Mouse (Mus musculus) stomach, embryonic 14.5 days (tissue): ENCODE data around the gene Asb7. TPM values are rescaled to one million over a fixed set of nuclear protein-coding genes. Genes with fewer than 3 reads are reported as not detected.

ENCODE experiments used
- ATAC-seq: fragments of 200-750 bp; cut with Nextera tagmentation; 2 replicates; pipeline ENCODE4 v1.8.0; 2017; ENCODE audit warnings: low read depth, moderate TSS enrichment; ENCODE audit not compliant: insufficient number of reproducible peaks, insufficient read depth, low FRiP score
- H3K27ac ChIP-seq: fragments of 300-500 bp; sonication (generic); 2 replicates; pipeline ENCODE4 v1.5.1; 2014; ENCODE audit warnings: mild to moderate bottlenecking, low read length, moderate library complexity, mixed read lengths
- H3K27me3 ChIP-seq: fragments of 300-500 bp; sonication (generic); 2 replicates; pipeline ENCODE4 v1.6.1; 2014; ENCODE audit warnings: low read length, control low read depth, mixed read lengths; ENCODE audit not compliant: control insufficient read depth, insufficient read depth
- H3K36me3 ChIP-seq: fragments of 300-500 bp; sonication (generic); 2 replicates; pipeline ENCODE4 v1.6.1; 2014; ENCODE audit warnings: mild to moderate bottlenecking, control low read depth, low read length, moderate library complexity, mixed read lengths; ENCODE audit not compliant: control insufficient read depth, insufficient read depth
- H3K4me1 ChIP-seq: fragments of 300-500 bp; sonication (generic); 2 replicates; pipeline ENCODE4 v1.6.1; 2014; ENCODE audit warnings: low read length, control low read depth, mixed read lengths; ENCODE audit not compliant: control insufficient read depth, insufficient read depth
- H3K4me2 ChIP-seq: fragments of 300-500 bp; sonication (generic); replicated peaks from 2 replicates; pipeline ENCODE4 v1.6.1; 2014; ENCODE audit warnings: low read depth, low read length, control low read depth
- H3K4me3 ChIP-seq: fragments of 300-500 bp; sonication (generic); 2 replicates; pipeline ENCODE4 v1.5.1; 2014; ENCODE audit warnings: low read depth, low read length, control low read depth
- H3K9ac ChIP-seq: fragments of 300-500 bp; sonication (generic); replicated peaks from 2 replicates; pipeline ENCODE4 v1.6.1; 2014; ENCODE audit warnings: low read depth, mild to moderate bottlenecking, control low read depth, low read length, moderate library complexity, mixed read lengths
- H3K9me3 ChIP-seq: fragments of 300-500 bp; sonication (generic); 2 replicates; pipeline ENCODE4 v1.6.1; 2016; ENCODE audit warnings: low read depth, low read length, control low read depth; ENCODE audit not compliant: control insufficient read depth
- WGBS: fragments of 180-500 bp; shearing (Covaris S2); extraction: QIAGEN DNeasy Blood & Tissue Kit; methylation state at CpG from one replicate; pipeline ENCODE4 v1.1.7; 2014; 5-methylcytosine and 5-hydroxymethylcytosine counted together
- polyA plus RNA-seq: library from polyadenylated mRNA; unstranded; fragments of >200 nt; fragmentation: Nextera tagmentation; extraction: Ambion mirVana; gene quantifications from 2 replicates; pipeline ENCODE4 v1.2.1, GENCODE M21; 2014

Gene Asb7
- 14.9 and 17.3 TPM in 2 replicates for polyA plus RNA-seq

GRCm38 (mm10) chr7:66689294-66689619 is at the start of gene Asb7:
Asb7 (minus strand) TSS chr7:66689596.
- no peak for ATAC-seq
- 1% methylated on average over 16 of the region's 18 CpGs for WGBS
- peak within 1 kb of the TSS; percentile 87 for H3K4me2 ChIP-seq
- H3K27me3 ChIP-seq = no peaks in the 10 kb centered on the region
- peak within 1 kb of the TSS; percentile 40 for H3K9ac ChIP-seq
- no peaks in the 10 kb centered on the region for H3K9me3 ChIP-seq
- peak within 1 kb of the TSS; percentile 83; the same call in 1 of the 2 replicates for H3K27ac ChIP-seq
- H3K36me3 ChIP-seq = no peaks in the 10 kb centered on the region; the same call in 1 of the 2 replicates
- H3K4me3 ChIP-seq = peak within 1 kb of the TSS; percentile 72
- peaks cover 7% of the 10 kb centered on the region; the same call in 1 of the 2 replicates for H3K4me1 ChIP-seq

- Histone ChIP-seq H3K9ac (no peak overlapping the region), H3K4me3 (no peak overlapping the region), H3K9me3 (no peaks in the 10 kb centered on the region), H3K4me2 (no peak overlapping the region), H3K27ac (no peak overlapping the region), H3K36me3 (no peaks in the 10 kb centered on the region), H3K27me3 (no peaks in the 10 kb centered on the region), H3K4me1 (no peaks in the 10 kb centered on the region)
- 84% methylated on average over 4 of the region's 4 CpGs for WGBS
- ATAC-seq = no peak
Observed at GRCm38 (mm10) chr7:66737418-66737817, 48.0 kb upstream of the Asb7 start.

GRCm38 (mm10) chr7:66734993-66735392 is 45.6 kb upstream of the Asb7 start:
- no peaks in the 10 kb centered on the region for H3K27me3 ChIP-seq

GRCm38 (mm10) chr7:66734466-66734865 is 45.1 kb upstream of the Asb7 start:
- H3K27me3 ChIP-seq = no peaks in the 10 kb centered on the region
- H3K27ac ChIP-seq = no peak overlapping the region
- ATAC-seq = no peak
- H3K9ac ChIP-seq = no peak overlapping the region
- no peak overlapping the region for H3K4me3 ChIP-seq
- no peaks in the 10 kb centered on the region for H3K9me3 ChIP-seq
- H3K36me3 ChIP-seq = no peaks in the 10 kb centered on the region
- no peaks in the 10 kb centered on the region for H3K4me1 ChIP-seq
- 90% methylated on average over 4 of the region's 4 CpGs for WGBS
- H3K4me2 ChIP-seq = no peak overlapping the region

More at GRCm38 (mm10) chr7:66734993-66735392, 45.6 kb upstream of the Asb7 start:
- H3K36me3 ChIP-seq = no peaks in the 10 kb centered on the region
- no peak for ATAC-seq
- WGBS = 72% methylated on average over 6 of the region's 6 CpGs
- H3K27ac ChIP-seq = no peak overlapping the region
- H3K9me3 ChIP-seq = no peaks in the 10 kb centered on the region
- no peak overlapping the region for H3K4me2 ChIP-seq
- H3K4me1 ChIP-seq = no peaks in the 10 kb centered on the region
- no peak overlapping the region for H3K9ac ChIP-seq
- H3K4me3 ChIP-seq = no peak overlapping the region

GRCm38 (mm10) chr7:66733882-66734281 is 44.5 kb upstream of the Asb7 start:
- H3K9ac ChIP-seq = no peak overlapping the region
- H3K4me1 ChIP-seq = no peaks in the 10 kb centered on the region
- no peak overlapping the region for H3K4me2 ChIP-seq
- no peak overlapping the region for H3K27ac ChIP-seq
- H3K4me3 ChIP-seq = no peak overlapping the region
- H3K27me3 ChIP-seq = no peaks in the 10 kb centered on the region
- no peaks in the 10 kb centered on the region for H3K9me3 ChIP-seq
- no peaks in the 10 kb centered on the region for H3K36me3 ChIP-seq
- WGBS = 92% methylated on average over 11 of the region's 11 CpGs
- no peak for ATAC-seq

- WGBS = 95% methylated on average over 17 of the region's 17 CpGs
- no peaks in the 10 kb centered on the region for H3K27me3 ChIP-seq
Observed at GRCm38 (mm10) chr7:66733431-66733830, 44.0 kb upstream of the Asb7 start.

GRCm38 (mm10) chr7:66729232-66729631 is 39.8 kb upstream of the Asb7 start:
- Histone ChIP-seq H3K4me2 (no peak overlapping the region), H3K9me3 (no peaks in the 10 kb centered on the region), H3K4me3 (no peak overlapping the region), H3K27ac (no peak overlapping the region), H3K9ac (no peak overlapping the region), H3K27me3 (no peaks in the 10 kb centered on the region), H3K4me1 (no peaks in the 10 kb centered on the region), H3K36me3 (no peaks in the 10 kb centered on the region)
- no peak for ATAC-seq
- WGBS = 80% methylated on average over 2 of the region's 2 CpGs

More at GRCm38 (mm10) chr7:66733431-66733830, 44.0 kb upstream of the Asb7 start:
- Histone ChIP-seq H3K27ac (no peak overlapping the region), H3K4me3 (no peak overlapping the region), H3K36me3 (no peaks in the 10 kb centered on the region), H3K9me3 (no peaks in the 10 kb centered on the region), H3K4me1 (no peaks in the 10 kb centered on the region), H3K9ac (no peak overlapping the region), H3K4me2 (no peak overlapping the region)
- ATAC-seq = no peak

GRCm38 (mm10) chr7:66728072-66728471 is 38.7 kb upstream of the Asb7 start:
- Histone ChIP-seq H3K9me3 (no peaks in the 10 kb centered on the region), H3K27ac (no peak overlapping the region), H3K4me1 (no peaks in the 10 kb centered on the region), H3K4me2 (no peak overlapping the region), H3K4me3 (no peak overlapping the region), H3K9ac (no peak overlapping the region), H3K27me3 (no peaks in the 10 kb centered on the region), H3K36me3 (no peaks in the 10 kb centered on the region)
- ATAC-seq = no peak
- WGBS = 90% methylated on average over 6 of the region's 6 CpGs

- Histone ChIP-seq H3K4me1 (no peaks in the 10 kb centered on the region), H3K9me3 (no peaks in the 10 kb centered on the region), H3K27ac (no peak overlapping the region), H3K4me2 (no peak overlapping the region), H3K9ac (no peak overlapping the region), H3K4me3 (no peak overlapping the region), H3K27me3 (no peaks in the 10 kb centered on the region), H3K36me3 (no peaks in the 10 kb centered on the region)
- no peak for ATAC-seq
- WGBS = 84% methylated on average over 6 of the region's 6 CpGs
Observed at GRCm38 (mm10) chr7:66724954-66725353, 35.6 kb upstream of the Asb7 start.
